In genomic region chr17:71203998-71204808, GRCm38 (mm10) we compare ENCODE assay signal across 18 mouse cellular contexts. TPM values are rescaled to one million over a fixed set of nuclear protein-coding genes. Genes with fewer than 3 reads are reported as not detected.
DNase-seq lines count a peak whose midpoint lies in the region; ATAC-seq and TF ChIP-seq lines count a peak whose summit lies in the region.
"Had no signal": no experiment of that assay in that cellular context is flagged by ENCODE, and none has a peak within 500 bp of the region (broad histone marks: within the 10 kb centered on the region; RNA-seq: fewer than 3 reads in every experiment).

No protein-coding gene starts in this region.

- peaks cover 87% of the 10 kb centered on the region for H3K4me1 ChIP-seq in erythroblast, embryonic 14.5 days (ENCODE audit: control insufficient read depth)
- peaks cover 25 to 40% of the 10 kb centered on the region in 2 experiments for H3K4me1 ChIP-seq in liver, embryonic 14.5 days (replicated peaks; ENCODE audit: control insufficient read depth in 2 of 2, insufficient read depth in 2 of 2, low read length in 1 of 2)
- H3K4me1 ChIP-seq: embryonic facial prominence, embryonic 13.5 days; neural tube, embryonic 12.5 days had no signal

- ATAC-seq in liver, embryonic 14.5 days (ENCODE audit: insufficient read depth): peak; percentile 98
- no peak for ATAC-seq in frontal cortex, adult (ENCODE audit: low TSS enrichment)
- no peak for ATAC-seq in cerebellum, adult (ENCODE audit: insufficient number of reproducible peaks, low FRiP score, low TSS enrichment)
- ATAC-seq: forebrain, postnatal 0 days; Patski had no signal

- DNase-seq in heart, adult 11 months: peak; percentile 58
- no peak for DNase-seq in heart, postnatal 14 days
- peak; percentile 75 for DNase-seq in A20 (ENCODE audit: low read depth, low spot score)
- DNase-seq in liver, embryonic 14.5 days (ENCODE audit: low read depth in 3 of 3, low spot score in 3 of 3): peak; percentile 84 to 85 (median 85)
- DNase-seq in gastrocnemius, adult 2 months: no peak
- DNase-seq: adrenal gland, postnatal 25 days; cerebellum, adult 9-10 months; forebrain, postnatal 0 days; lung, postnatal 4 days; right cerebral cortex, postnatal 25 days; thymus, postnatal 36 days had no signal

- peaks cover 51% of the 10 kb centered on the region for H3K36me3 ChIP-seq in erythroblast, embryonic 14.5 days (ENCODE audit: control insufficient read depth)
- H3K36me3 ChIP-seq in liver, embryonic 14.5 days (replicated peaks; ENCODE audit: control insufficient read depth, insufficient read depth, low read depth): peaks cover 3% of the 10 kb centered on the region
- H3K36me3 ChIP-seq: neural tube, embryonic 12.5 days had no signal

- intact Hi-C loops in heart, postnatal 14 days (cut with DNase I): no loop called here
- intact Hi-C loops in gastrocnemius, adult 2 months (cut with DNase I): no loop called here

- WGBS in liver, embryonic 14.5 days (ENCODE audit: insufficient replicate concordance): 43% methylated on average over 9 of the region's 9 CpGs

- H3K9ac ChIP-seq in liver, embryonic 14.5 days (replicated peaks): peak overlapping the region; percentile 75
- H3K9ac ChIP-seq: embryonic facial prominence, embryonic 13.5 days; forebrain, postnatal 0 days; neural tube, embryonic 12.5 days had no signal

- no peaks in the 10 kb centered on the region for H3K27me3 ChIP-seq in erythroblast, embryonic 14.5 days (ENCODE audit: control insufficient read depth)
- H3K27me3 ChIP-seq in liver, embryonic 14.5 days (ENCODE audit: control insufficient read depth, insufficient read depth, low read length): no peaks in the 10 kb centered on the region
- H3K27me3 ChIP-seq: embryonic facial prominence, embryonic 13.5 days; neural tube, embryonic 12.5 days; Patski had no signal

- H3K27ac ChIP-seq in liver, embryonic 14.5 days: peak overlapping the region; percentile 89
- no peak overlapping the region for H3K27ac ChIP-seq in gastrocnemius, adult 2 months
- H3K27ac ChIP-seq: embryonic facial prominence, embryonic 13.5 days; heart, embryonic 10.5 days; neural tube, embryonic 12.5 days had no signal

- H3K4me3 ChIP-seq in erythroblast, embryonic 14.5 days (replicated peaks): peak overlapping the region; percentile 71
- H3K4me3 ChIP-seq in liver, embryonic 14.5 days (ENCODE audit: insufficient read depth in 1 of 2, low read depth in 2 of 2, low read length in 2 of 2): peak overlapping the region; percentile 59 to 62
- H3K4me3 ChIP-seq in gastrocnemius, adult 2 months: no peak overlapping the region
- H3K4me3 ChIP-seq: embryonic facial prominence, embryonic 13.5 days; heart, embryonic 10.5 days; neural tube, embryonic 12.5 days had no signal

- no peaks in the 10 kb centered on the region for H3K9me3 ChIP-seq in erythroblast, embryonic 14.5 days (ENCODE audit: control insufficient read depth, low read length)
- H3K9me3 ChIP-seq in liver, embryonic 14.5 days (ENCODE audit: control insufficient read depth, low read length): no peaks in the 10 kb centered on the region
- H3K9me3 ChIP-seq: embryonic facial prominence, embryonic 13.5 days; heart, embryonic 10.5 days; neural tube, embryonic 12.5 days had no signal

- no peak for TF ChIP-seq CTCF in liver, embryonic 14.5 days (IDR thresholded peaks at IDR 0.05; ENCODE audit: low read depth)
- TF ChIP-seq CTCF in gastrocnemius, adult 2 months (IDR thresholded peaks at IDR 0.05): no peak

- peak overlapping the region; percentile 77 for H3K4me2 ChIP-seq in liver, embryonic 14.5 days (ENCODE audit: low read depth)
- H3K4me2 ChIP-seq: embryonic facial prominence, embryonic 13.5 days; neural tube, embryonic 12.5 days had no signal

- peak; percentile 93 for TF ChIP-seq EP300 in liver, embryonic 14.5 days (IDR thresholded peaks at IDR 0.05; ENCODE audit: low read depth)

RNA-seq across cellular contexts. Expression of gene Lpin2, which starts 21.8 kb away (rescaled TPM):
- 10 to 100 TPM; 11.0 to 11.4 TPM for total RNA-seq in heart, postnatal 14 days (2021)
- polyA plus RNA-seq in erythroblast, embryonic 14.5 days (2012): 5.9 and 10.0 TPM in 2 replicates
- 19.5 and 28.6 TPM in 2 replicates for polyA plus RNA-seq in liver, embryonic 14.5 days (2012; rRNA removed)
- polyA plus RNA-seq in liver, embryonic 14.5 days (2014; fragmentation: Nextera tagmentation; extraction: Ambion mirVana): 31.1 and 31.6 TPM in 2 replicates
- 1 to 10 TPM; 5.3 to 5.6 TPM for total RNA-seq in gastrocnemius, adult 2 months (2021)

Comparison
In these comparisons a context has a peak if more than half of its experiments do, and no peak if none do; other contexts are left out.
1. DNase-seq: peak in heart, adult 11 months (single experiment), A20 (single experiment) and liver, embryonic 14.5 days (3 of 3); none in heart, postnatal 14 days (0 of 2) and gastrocnemius, adult 2 months (single experiment).